Mouse (Mus musculus) B cell, adult (primary cell): ENCODE results near the gene Mdh1b. TPM values are rescaled to one million over a fixed set of nuclear protein-coding genes. Genes with fewer than 3 reads are reported as not detected.

Source experiments
- total RNA-seq: library from RNA; stranded (reverse); gene quantifications from 4 replicates; pipeline ENCODE4 v1.2.4, GENCODE M21; 2023; ENCODE audit not compliant: inconsistent age

Mdh1b gene
- total RNA-seq = not detected in 4 replicates

GRCm38 (mm10) chr1:63730240-63730771 lies at the start of gene Mdh1b, which contains the start of gene Fastkd2:
Mdh1b (minus strand) TSS chr1:63730318.
Fastkd2 (plus strand) TSS chr1:63730614.

GRCm38 (mm10) chr1:63769167-63769566 lies 39.0 kb upstream of the Mdh1b start, which contains the start of gene 4933402D24Rik:
4933402D24Rik (minus strand) TSS chr1:63769267.

GRCm38 (mm10) chr1:63686827-63687226 lies 43.3 kb downstream of the Mdh1b start, which contains the start of gene Dytn:
Dytn (minus strand) TSS chr1:63686927.

Other genes starting within 250 kb of the Mdh1b start
- not detected in 4 replicates for gene Gm39653, start 114.3 kb downstream of the Mdh1b start, total RNA-seq
- gene Dytn, start 43.4 kb downstream of the Mdh1b start, total RNA-seq = not detected in 4 replicates
- 36.1 to 42.5 TPM (median 40.9 TPM) in 4 replicates for gene Fastkd2, start 296 bp upstream of the Mdh1b start, total RNA-seq
- not detected in 4 replicates for gene 4933402D24Rik, start 38.9 kb upstream of the Mdh1b start, total RNA-seq